Mouse (Mus musculus) inflammation-experienced regulatory T-cells, adult 16 weeks (primary cell): ENCODE results near the gene Gtf2a1. TPM values are rescaled to one million over a fixed set of nuclear protein-coding genes. Genes with fewer than 3 reads are reported as not detected.

Experiments used
- polyA plus RNA-seq: library from polyadenylated mRNA; unstranded; fragments of 100-300 nt; shearing (Covaris generic); gene quantifications from one replicate; pipeline ENCODE4 v1.2.1, GENCODE M21; 2017

Gene Gtf2a1
- 47.6 TPM for polyA plus RNA-seq

GRCm38 (mm10) chr12:91589847-91590690 is at the start of gene Gtf2a1:
Gene Gtf2a1, minus strand, starts transcription at chr12:91590487.

Other genes with a start within 250 kb of the Gtf2a1 start
- gene Cep128, start 206.1 kb downstream of the Gtf2a1 start, polyA plus RNA-seq, result 11.8 TPM
- not detected for gene Tshr, start 205.9 kb downstream of the Gtf2a1 start, polyA plus RNA-seq
- gene Ston2, start 197.9 kb upstream of the Gtf2a1 start, polyA plus RNA-seq, result 0.59 TPM